Mouse (Mus musculus) left cerebral cortex, postnatal 25 days (tissue): Measurements from ENCODE around the gene Tnfrsf23. TPM values are rescaled to one million over a fixed set of nuclear protein-coding genes. Genes with fewer than 3 reads are reported as not detected.
"Not testable (repeated sequence)": the region's sequence is repeated elsewhere in the genome, so short reads cannot be mapped to it uniquely, and the experiment has no call there.

Source experiments
- DNase-seq, 2 experiments: peaks; one replicate each; pipeline ENCODE4 v3.0.0; 2022; ENCODE audit warnings: low spot score in 2 of 2, mixed read lengths in 1 of 2
- intact Hi-C: fragments of 180-260 bp; cut with DNase I; formaldehyde crosslinking; loops from one replicate; pipeline ENCODE4 v1.15.1; 2025
- total RNA-seq, 2 experiments: library from RNA; stranded (reverse); gene quantifications; 2 replicates each; pipeline ENCODE4 v1.2.3; 2021

Gene Tnfrsf23
- total RNA-seq, 2 experiments from 2014 or later = 1.2 to 1.3 TPM

- DNase-seq = no peak
- intact Hi-C loops = loop anchor here (5.0 kb wide), 1 partner anchor 87 kb away; the partner anchor contains the start of gene Cars
Measured at GRCm38 (mm10) chr7:143689481-143689880, 3.8 kb upstream of the Tnfrsf23 start.

- not testable (repeated sequence) for DNase-seq
- intact Hi-C loops = loop anchor here (5.0 kb wide), 1 partner anchor 84 kb away; the partner anchor contains the start of gene Cars
Measured at GRCm38 (mm10) chr7:143686676-143687075, 1.0 kb upstream of the Tnfrsf23 start.

GRCm38 (mm10) chr7:143686191-143686590 is 519 bp upstream of the Tnfrsf23 start:
- intact Hi-C loops = loop anchor here (5.0 kb wide), 1 partner anchor 84 kb away; the partner anchor contains the start of gene Cars
- not testable (repeated sequence) for DNase-seq

- DNase-seq, intact Hi-C loops: not testable (repeated sequence)
Measured at GRCm38 (mm10) chr7:143684569-143684968, 1.1 kb downstream of the Tnfrsf23 start.

- intact Hi-C loops = loop anchor here (2.0 kb wide), 1 partner anchor 39 kb away; no protein-coding TSS in a partner anchor
- DNase-seq = no peak
Measured at GRCm38 (mm10) chr7:143681566-143681965, 4.1 kb downstream of the Tnfrsf23 start.

GRCm38 (mm10) chr7:143680836-143681235 is 4.8 kb downstream of the Tnfrsf23 start:
- DNase-seq = not testable (repeated sequence)
- intact Hi-C loops = loop anchor here (2.0 kb wide), 1 partner anchor 38 kb away; no protein-coding TSS in a partner anchor

GRCm38 (mm10) chr7:143679650-143680049 is 6.0 kb downstream of the Tnfrsf23 start:
- intact Hi-C loops = loop anchor here (2.0 kb wide), 1 partner anchor 37 kb away; no protein-coding TSS in a partner anchor
- DNase-seq = not testable (repeated sequence)

- intact Hi-C loops = no loop called here
- DNase-seq = no peak
Measured at GRCm38 (mm10) chr7:143666427-143667311, 19.0 kb downstream of the Tnfrsf23 start.

- intact Hi-C loops = no loop called here
- DNase-seq = no peak
Measured at GRCm38 (mm10) chr7:143663470-143663869, 22.2 kb downstream of the Tnfrsf23 start.

- intact Hi-C loops = no loop called here
- DNase-seq = no peak
Measured at GRCm38 (mm10) chr7:143660797-143661196, 24.9 kb downstream of the Tnfrsf23 start.

GRCm38 (mm10) chr7:143649769-143650346 is 35.8 kb downstream of the Tnfrsf23 start:
- DNase-seq = not testable (repeated sequence)
- intact Hi-C loops = loop anchor here (1.0 kb wide), 1 partner anchor 33 kb away; no protein-coding TSS in a partner anchor

GRCm38 (mm10) chr7:143649034-143649768 is 36.5 kb downstream of the Tnfrsf23 start, which contains the start of gene Tnfrsf22:
Gene Tnfrsf22 (minus strand): TSS chr7:143649661.
- intact Hi-C loops = loop anchor here (1.0 kb wide), 1 partner anchor 34 kb away; no protein-coding TSS in a partner anchor
- DNase-seq = peak; percentile 77 to 79

GRCm38 (mm10) chr7:143643949-143644348 is 41.7 kb downstream of the Tnfrsf23 start:
- intact Hi-C loops = loop anchor here (2.0 kb wide), 1 partner anchor 37 kb away; no protein-coding TSS in a partner anchor
- not testable (repeated sequence) for DNase-seq

- intact Hi-C loops = no loop called here
- no peak for DNase-seq
Measured at GRCm38 (mm10) chr7:143636674-143637073, 49.0 kb downstream of the Tnfrsf23 start.

- intact Hi-C loops = no loop called here
Measured at GRCm38 (mm10) chr7:143631503-143631902, 54.2 kb downstream of the Tnfrsf23 start.

GRCm38 (mm10) chr7:143629501-143629900 is 56.2 kb downstream of the Tnfrsf23 start:
- intact Hi-C loops = no loop called here
- DNase-seq = no peak

More at GRCm38 (mm10) chr7:143631503-143631902, 54.2 kb downstream of the Tnfrsf23 start:
- DNase-seq = no peak

- intact Hi-C loops = no loop called here
- DNase-seq = no peak
Measured at GRCm38 (mm10) chr7:143628540-143628939, 57.1 kb downstream of the Tnfrsf23 start, which contains the start of gene Tnfrsf26. Gene Tnfrsf26 (minus strand): TSS chr7:143628722.

GRCm38 (mm10) chr7:143627555-143628286 is 58.0 kb downstream of the Tnfrsf23 start:
- no peak for DNase-seq
- intact Hi-C loops = no loop called here

- intact Hi-C loops = no loop called here
- DNase-seq = no peak
Measured at GRCm38 (mm10) chr7:143626178-143626577, 59.5 kb downstream of the Tnfrsf23 start.
